Mouse (Mus musculus): ENCODE data around the gene Olfr1339. TPM values are rescaled to one million over a fixed set of nuclear protein-coding genes. Genes with fewer than 3 reads are reported as not detected.

The Olfr1339 gene
- not detected in 2 replicates for total RNA-seq (2014; rRNA removed)
- polyA plus RNA-seq (2012; rRNA removed), result not detected in 2 replicates

GRCm38 (mm10) chr4:118731875-118732274, at the start of gene Olfr1339:
TSS of gene Olfr1339 (plus strand) at chr4:118732175.
- no peak within 1 kb of the TSS for H3K9ac ChIP-seq (ENCODE audit: low read depth, low read length)
- H3K79me2 ChIP-seq (ENCODE audit: control insufficient read depth, insufficient read depth, low read length), result no peaks in the 10 kb centered on the region
- 95% methylated on average over 1 of the region's 1 CpGs for WGBS
- no peak within 1 kb of the TSS for H3K4me3 ChIP-seq (ENCODE audit: insufficient read depth, low read depth, low read length)
- TF ChIP-seq CTCF (IDR thresholded peaks at IDR 0.05; ENCODE audit: low read depth, low read length) (no peak), POLR2A (IDR thresholded peaks at IDR 0.05; ENCODE audit: extremely low read depth, insufficient read depth, low read length) (no peak)
- no peaks in the 10 kb centered on the region for H3K27me3 ChIP-seq (ENCODE audit: control insufficient read depth, insufficient read depth, low read length)
- no peaks in the 10 kb centered on the region for H3K4me1 ChIP-seq (ENCODE audit: control insufficient read depth, insufficient read depth, low read length)
- no peak within 1 kb of the TSS for H3K27ac ChIP-seq (replicated peaks; ENCODE audit: insufficient read depth, low read depth, low read length)
- no peak for DNase-seq (ENCODE audit: extremely low read depth, low read depth, low spot score)
- H3K36me3 ChIP-seq (ENCODE audit: control insufficient read depth, insufficient read depth, low read length), result no peaks in the 10 kb centered on the region

- no peak overlapping the region for H3K27ac ChIP-seq (replicated peaks; ENCODE audit: insufficient read depth, low read depth, low read length)
- H3K27me3 ChIP-seq (ENCODE audit: control insufficient read depth, insufficient read depth, low read length), result no peaks in the 10 kb centered on the region; the same call in 1 of the 2 replicates
- H3K79me2 ChIP-seq (ENCODE audit: control insufficient read depth, insufficient read depth, low read length), result no peaks in the 10 kb centered on the region
- no peak overlapping the region for H3K9ac ChIP-seq (ENCODE audit: low read depth, low read length)
- DNase-seq (ENCODE audit: extremely low read depth, low read depth, low spot score), result no peak
- WGBS, result 8% methylated on average over 2 of the region's 2 CpGs
- H3K4me3 ChIP-seq (ENCODE audit: insufficient read depth, low read depth, low read length), result no peak overlapping the region
- no peaks in the 10 kb centered on the region for H3K36me3 ChIP-seq (ENCODE audit: control insufficient read depth, insufficient read depth, low read length)
- H3K4me1 ChIP-seq (ENCODE audit: control insufficient read depth, insufficient read depth, low read length), result no peaks in the 10 kb centered on the region
- TF ChIP-seq CTCF (IDR thresholded peaks at IDR 0.05; ENCODE audit: low read depth, low read length) (no peak), POLR2A (IDR thresholded peaks at IDR 0.05; ENCODE audit: extremely low read depth, insufficient read depth, low read length) (no peak)
Measured at GRCm38 (mm10) chr4:118687086-118687485, 44.9 kb upstream of the Olfr1339 start.

DNA sequence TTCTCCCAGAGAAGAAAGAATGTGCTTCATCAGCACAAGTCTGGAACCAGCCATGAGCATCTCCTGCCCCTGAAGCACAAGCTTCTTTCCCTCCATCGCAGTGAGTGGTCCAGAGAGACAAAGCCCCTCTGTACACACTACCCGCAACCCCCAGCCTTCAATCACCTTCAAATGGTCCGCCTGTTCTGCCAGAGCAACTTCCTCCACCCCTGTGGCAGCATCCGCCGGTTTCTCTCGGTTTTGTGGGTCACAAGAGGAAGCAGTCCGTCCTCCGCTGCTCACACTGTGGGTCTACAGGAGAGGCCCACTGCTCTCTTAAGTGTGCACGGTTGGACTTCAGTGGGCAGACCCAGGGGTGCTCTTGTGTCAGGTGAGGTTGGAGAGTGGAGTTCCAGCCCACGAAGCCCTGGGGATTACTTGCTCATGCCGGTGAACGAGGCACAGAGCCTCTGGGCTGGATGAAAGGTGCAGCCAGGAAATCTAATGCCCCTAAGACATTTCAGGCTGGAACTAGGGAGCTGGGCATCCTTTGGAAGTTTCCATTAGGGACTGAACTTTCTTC, 39.5 kb upstream of the Olfr1339 start, which contains the start of gene Olfr1342:
Olfr1342 (minus strand) TSS at position 345 of the 562 bp plus-strand sequence.
- H3K27ac ChIP-seq (replicated peaks; ENCODE audit: insufficient read depth, low read depth, low read length), result no peak within 1 kb of the TSS
- no peaks in the 10 kb centered on the region for H3K4me1 ChIP-seq (ENCODE audit: control insufficient read depth, insufficient read depth, low read length)
- H3K27me3 ChIP-seq (ENCODE audit: control insufficient read depth, insufficient read depth, low read length), result no peaks in the 10 kb centered on the region; the same call in none of the 2 replicates
- 52% methylated on average over 12 of the region's 12 CpGs for WGBS
- H3K79me2 ChIP-seq (ENCODE audit: control insufficient read depth, insufficient read depth, low read length), result no peaks in the 10 kb centered on the region
- H3K36me3 ChIP-seq (ENCODE audit: control insufficient read depth, insufficient read depth, low read length), result no peaks in the 10 kb centered on the region
- no peak for DNase-seq (ENCODE audit: extremely low read depth, low read depth, low spot score)
- H3K4me3 ChIP-seq (ENCODE audit: insufficient read depth, low read depth, low read length), result no peak within 1 kb of the TSS
- no peak within 1 kb of the TSS for H3K9ac ChIP-seq (ENCODE audit: low read depth, low read length)
- TF ChIP-seq CTCF (IDR thresholded peaks at IDR 0.05; ENCODE audit: low read depth, low read length), result no peak
- no peak for TF ChIP-seq POLR2A (IDR thresholded peaks at IDR 0.05; ENCODE audit: extremely low read depth, insufficient read depth, low read length)

GRCm38 (mm10) chr4:118693812-118694211, 38.2 kb upstream of the Olfr1339 start:
- Histone ChIP-seq H3K9ac (ENCODE audit: low read depth, low read length) (no peak overlapping the region), H3K36me3 (ENCODE audit: control insufficient read depth, insufficient read depth, low read length) (no peaks in the 10 kb centered on the region), H3K4me3 (ENCODE audit: insufficient read depth, low read depth, low read length) (no peak overlapping the region), H3K79me2 (ENCODE audit: control insufficient read depth, insufficient read depth, low read length) (no peaks in the 10 kb centered on the region), H3K4me1 (ENCODE audit: control insufficient read depth, insufficient read depth, low read length) (no peaks in the 10 kb centered on the region), H3K27ac (replicated peaks; ENCODE audit: insufficient read depth, low read depth, low read length) (no peak overlapping the region), H3K27me3 (ENCODE audit: control insufficient read depth, insufficient read depth, low read length) (no peaks in the 10 kb centered on the region; the same call in none of the 2 replicates)
- no peak for TF ChIP-seq CTCF (IDR thresholded peaks at IDR 0.05; ENCODE audit: low read depth, low read length)
- TF ChIP-seq POLR2A (IDR thresholded peaks at IDR 0.05; ENCODE audit: extremely low read depth, insufficient read depth, low read length), result no peak
- WGBS, result 59% methylated on average over 2 of the region's 2 CpGs
- DNase-seq (ENCODE audit: extremely low read depth, low read depth, low spot score), result no peak

- Histone ChIP-seq H3K27me3 (ENCODE audit: control insufficient read depth, insufficient read depth, low read length) (no peaks in the 10 kb centered on the region), H3K4me1 (ENCODE audit: control insufficient read depth, insufficient read depth, low read length) (no peaks in the 10 kb centered on the region), H3K79me2 (ENCODE audit: control insufficient read depth, insufficient read depth, low read length) (no peaks in the 10 kb centered on the region), H3K27ac (replicated peaks; ENCODE audit: insufficient read depth, low read depth, low read length) (no peak within 1 kb of the TSS), H3K4me3 (ENCODE audit: insufficient read depth, low read depth, low read length) (no peak within 1 kb of the TSS), H3K9ac (ENCODE audit: low read depth, low read length) (no peak within 1 kb of the TSS), H3K36me3 (ENCODE audit: control insufficient read depth, insufficient read depth, low read length) (no peaks in the 10 kb centered on the region)
- 74% methylated on average over 3 of the region's 3 CpGs for WGBS
- no peak for DNase-seq (ENCODE audit: extremely low read depth, low read depth, low spot score)
- TF ChIP-seq CTCF (IDR thresholded peaks at IDR 0.05; ENCODE audit: low read depth, low read length) (no peak), POLR2A (IDR thresholded peaks at IDR 0.05; ENCODE audit: extremely low read depth, insufficient read depth, low read length) (no peak)
Measured at GRCm38 (mm10) chr4:118703223-118703622, 28.8 kb upstream of the Olfr1339 start, which contains the start of gene Olfr1341. TSS of gene Olfr1341 (plus strand) at chr4:118703523.

GRCm38 (mm10) chr4:118708086-118708485, 23.9 kb upstream of the Olfr1339 start:
- Histone ChIP-seq H3K4me1 (ENCODE audit: control insufficient read depth, insufficient read depth, low read length) (no peaks in the 10 kb centered on the region), H3K27me3 (ENCODE audit: control insufficient read depth, insufficient read depth, low read length) (no peaks in the 10 kb centered on the region; the same call in 1 of the 2 replicates), H3K4me3 (ENCODE audit: insufficient read depth, low read depth, low read length) (no peak overlapping the region), H3K27ac (replicated peaks; ENCODE audit: insufficient read depth, low read depth, low read length) (no peak overlapping the region), H3K9ac (ENCODE audit: low read depth, low read length) (no peak overlapping the region), H3K36me3 (ENCODE audit: control insufficient read depth, insufficient read depth, low read length) (no peaks in the 10 kb centered on the region), H3K79me2 (ENCODE audit: control insufficient read depth, insufficient read depth, low read length) (no peaks in the 10 kb centered on the region)
- DNase-seq (ENCODE audit: extremely low read depth, low read depth, low spot score), result no peak
- TF ChIP-seq CTCF (IDR thresholded peaks at IDR 0.05; ENCODE audit: low read depth, low read length) (no peak), POLR2A (IDR thresholded peaks at IDR 0.05; ENCODE audit: extremely low read depth, insufficient read depth, low read length) (no peak)
- 76% methylated on average over 5 of the region's 5 CpGs for WGBS
